Mouse (Mus musculus) lung, adult 2 months (tissue): ENCODE measurements at regions not wholly inside any gene's neighbourhood (a gene's known extent, or its start where the extent isn't known, plus 50 kb on each side); places are given as distances from the start of the nearest gene placed in this dataset.

Source experiments
- DNase-seq: peaks from one replicate; pipeline ENCODE4 v3.0.0; 2022
- H3K4me1 ChIP-seq: fragments of 200-500 bp; 2 replicates; pipeline ENCODE4 v1.6.1; 2011; ENCODE audit warnings: low read length; ENCODE audit not compliant: control insufficient read depth, insufficient read depth
- H3K4me3 ChIP-seq: fragments of 200-500 bp; replicated peaks from 2 replicates; pipeline ENCODE3; 2011; ENCODE audit warnings: low read depth, mild to moderate bottlenecking, control low read depth, low read length; ENCODE audit errors: extremely low read depth
- CTCF ChIP-seq: fragments of 200-500 bp; IDR thresholded peaks from 2 replicates; pipeline ENCODE4 v1.5.1; 2011; ENCODE audit warnings: mild to moderate bottlenecking, low read length, control low read depth; ENCODE audit not compliant: insufficient read depth
- POLR2A ChIP-seq: fragments of 200-500 bp; IDR thresholded peaks from 2 replicates; pipeline ENCODE4 v1.6.1; 2011; ENCODE audit warnings: low read depth, mild to moderate bottlenecking, control low read depth, low read length, borderline replicate concordance; ENCODE audit errors: extremely low read depth
- WGBS: fragments of 180-500 bp; shearing (Covaris S2); methylation state at CpG from one replicate; pipeline ENCODE4 v1.1.7; 2018; 5-methylcytosine and 5-hydroxymethylcytosine counted together

- no peak for DNase-seq
- no peaks in the 10 kb centered on the region for H3K4me1 ChIP-seq
- TF ChIP-seq POLR2A, result no peak
- TF ChIP-seq CTCF, result no peak
- no peak overlapping the region for H3K4me3 ChIP-seq
- 45% methylated on average over 13 of the region's 13 CpGs for WGBS
Measured at GRCm38 (mm10) chr2:78165429-78165828, 219.3 kb upstream of the Cwc22 start.

- WGBS, result 65% methylated on average over 3 of the region's 3 CpGs
- H3K4me1 ChIP-seq, result no peaks in the 10 kb centered on the region
- no peak for TF ChIP-seq CTCF
- no peak for TF ChIP-seq POLR2A
- no peak overlapping the region for H3K4me3 ChIP-seq
- no peak for DNase-seq
Measured at GRCm38 (mm10) chr2:78159877-78160485, 213.8 kb upstream of the Cwc22 start.

- H3K4me1 ChIP-seq, result no peaks in the 10 kb centered on the region
- DNase-seq, result no peak
- H3K4me3 ChIP-seq, result no peak overlapping the region
- WGBS, result 71% methylated on average over 3 of the region's 3 CpGs
- TF ChIP-seq CTCF (no peak), POLR2A (no peak)
Measured at GRCm38 (mm10) chr2:78110335-78110734, 164.2 kb upstream of the Cwc22 start.

GRCm38 (mm10) chr2:78095536-78095935 lies 149.4 kb upstream of the Cwc22 start:
- no peak for DNase-seq
- no peak overlapping the region for H3K4me3 ChIP-seq
- TF ChIP-seq POLR2A (no peak), CTCF (no peak)
- WGBS, result 89% methylated on average over 2 of the region's 2 CpGs
- no peaks in the 10 kb centered on the region for H3K4me1 ChIP-seq

- DNase-seq, result no peak
- TF ChIP-seq CTCF (no peak), POLR2A (no peak)
- H3K4me1 ChIP-seq, result no peaks in the 10 kb centered on the region
- H3K4me3 ChIP-seq, result no peak overlapping the region
Measured at GRCm38 (mm10) chr2:78094921-78095320, 148.7 kb upstream of the Cwc22 start.

GRCm38 (mm10) chr2:78064321-78065037 lies 118.3 kb upstream of the Cwc22 start:
- 74% methylated on average over 16 of the region's 16 CpGs for WGBS
- Histone ChIP-seq H3K4me1 (no peaks in the 10 kb centered on the region; the same call in 1 of the 2 replicates), H3K4me3 (no peak overlapping the region)
- no peak for DNase-seq
- TF ChIP-seq CTCF (no peak), POLR2A (no peak)

- no peak overlapping the region for H3K4me3 ChIP-seq
- 25% methylated on average over 10 of the region's 10 CpGs for WGBS
- DNase-seq, result no peak
- TF ChIP-seq CTCF, result no peak
- no peak for TF ChIP-seq POLR2A
- H3K4me1 ChIP-seq, result no peaks in the 10 kb centered on the region; the same call in 1 of the 2 replicates
Measured at GRCm38 (mm10) chr2:78059801-78060416, 113.7 kb upstream of the Cwc22 start.

GRCm38 (mm10) chr2:78058988-78059387 lies 112.8 kb upstream of the Cwc22 start:
- H3K4me1 ChIP-seq, result no peaks in the 10 kb centered on the region; the same call in 1 of the 2 replicates

GRCm38 (mm10) chr2:78053910-78054309 lies 107.7 kb upstream of the Cwc22 start:
- H3K4me1 ChIP-seq, result no peaks in the 10 kb centered on the region
- H3K4me3 ChIP-seq, result no peak overlapping the region
- DNase-seq, result no peak
- TF ChIP-seq POLR2A (no peak), CTCF (no peak)
- WGBS, result 33% methylated on average over 3 of the region's 3 CpGs

More at GRCm38 (mm10) chr2:78058988-78059387, 112.8 kb upstream of the Cwc22 start:
- no peak for TF ChIP-seq POLR2A
- no peak for TF ChIP-seq CTCF
- 81% methylated on average over 2 of the region's 2 CpGs for WGBS
- no peak overlapping the region for H3K4me3 ChIP-seq
- DNase-seq, result no peak

GRCm38 (mm10) chr2:78050542-78050941 lies 104.4 kb upstream of the Cwc22 start:
- no peaks in the 10 kb centered on the region for H3K4me1 ChIP-seq
- no peak overlapping the region for H3K4me3 ChIP-seq
- TF ChIP-seq CTCF, result no peak
- TF ChIP-seq POLR2A, result no peak
- WGBS, result 68% methylated on average over 7 of the region's 7 CpGs
- DNase-seq, result no peak
